Mouse (Mus musculus) liver, postnatal 0 days (tissue): ENCODE measurements around the gene Flrt1.

Experiments
- CTCF ChIP-seq: sonication (generic); IDR thresholded peaks from 2 replicates; pipeline ENCODE4 v1.5.1; 2016; ENCODE audit warnings: antibody characterized with exemption, low read depth
- EP300 ChIP-seq: IDR thresholded peaks from 2 replicates; pipeline ENCODE4 v1.6.1; 2016; ENCODE audit warnings: antibody characterized with exemption, low read depth, mild to moderate bottlenecking

- no peak for TF ChIP-seq EP300
- no peak for TF ChIP-seq CTCF
Observed at GRCm38 (mm10) chr19:7149158-7149685, 43.7 kb upstream of the Flrt1 start.
